8 mouse cellular contexts compared by ENCODE assay signal in genomic region chr6:71708528-71708927, GRCm38 (mm10). TPM values are rescaled to one million over a fixed set of nuclear protein-coding genes. Genes with fewer than 3 reads are reported as not detected.
DNase-seq lines count a peak whose midpoint lies in the region; ATAC-seq lines count a peak whose summit lies in the region.

No protein-coding gene starts in this region.

- no peaks in the 10 kb centered on the region for H3K9me3 ChIP-seq in kidney, embryonic 15.5 days (replicated peaks)
- 0 out of 2 replicates have a peak, but pooled peaks cover 3% of the 10 kb centered on the region for H3K9me3 ChIP-seq in hindbrain, embryonic 10.5 days
- no peaks in the 10 kb centered on the region for H3K9me3 ChIP-seq in midbrain, embryonic 12.5 days

- H3K4me2 ChIP-seq in kidney, embryonic 15.5 days = peak overlapping the region; percentile 98
- H3K4me2 ChIP-seq in midbrain, embryonic 12.5 days (replicated peaks) = peak overlapping the region; percentile 79

- peak overlapping the region; percentile 55 for H3K9ac ChIP-seq in kidney, embryonic 15.5 days
- peak overlapping the region; percentile 80 for H3K9ac ChIP-seq in midbrain, embryonic 12.5 days (replicated peaks)

- peaks cover 16% of the 10 kb centered on the region for H3K4me1 ChIP-seq in kidney, embryonic 15.5 days
- H3K4me1 ChIP-seq in brown adipose tissue, adult 24 weeks (ENCODE audit: control insufficient read depth, insufficient read depth, insufficient read length, low read length) = no peaks in the 10 kb centered on the region
- H3K4me1 ChIP-seq in hindbrain, embryonic 10.5 days (replicated peaks) = peaks cover 21% of the 10 kb centered on the region
- peaks cover 8% of the 10 kb centered on the region; the same call in 1 of the 2 replicates for H3K4me1 ChIP-seq in midbrain, embryonic 12.5 days

- H3K27me3 ChIP-seq in kidney, embryonic 15.5 days = peaks cover 25% of the 10 kb centered on the region
- peaks cover 36% of the 10 kb centered on the region for H3K27me3 ChIP-seq in hindbrain, embryonic 10.5 days (ENCODE audit: insufficient read depth, poor library complexity, severe bottlenecking)
- peaks cover 24% of the 10 kb centered on the region; the same call in 1 of the 2 replicates for H3K27me3 ChIP-seq in midbrain, embryonic 12.5 days

- H3K27ac ChIP-seq in kidney, embryonic 15.5 days = no peak overlapping the region
- H3K27ac ChIP-seq in brown adipose tissue, adult 24 weeks (replicated peaks; ENCODE audit: low read depth, low read length) = no peak overlapping the region
- H3K27ac ChIP-seq in hindbrain, embryonic 10.5 days = peak overlapping the region; percentile 90
- H3K27ac ChIP-seq in midbrain, embryonic 12.5 days (replicated peaks) = peak overlapping the region; percentile 90

- H3K4me3 ChIP-seq in kidney, embryonic 15.5 days (replicated peaks) = peak overlapping the region; percentile 68
- peak overlapping the region; percentile 64; the same call in 1 of the 2 replicates for H3K4me3 ChIP-seq in brown adipose tissue, adult 24 weeks (ENCODE audit: insufficient read depth, low read depth, low read length)
- peak overlapping the region; percentile 87 for H3K4me3 ChIP-seq in hindbrain, embryonic 10.5 days
- peak overlapping the region; percentile 68 for H3K4me3 ChIP-seq in midbrain, embryonic 12.5 days

- no peaks in the 10 kb centered on the region for H3K36me3 ChIP-seq in kidney, embryonic 15.5 days
- 0 out of 2 replicates have a peak, but pooled peaks cover 7% of the 10 kb centered on the region for H3K36me3 ChIP-seq in hindbrain, embryonic 10.5 days
- H3K36me3 ChIP-seq in midbrain, embryonic 12.5 days = no peaks in the 10 kb centered on the region

- DNase-seq in kidney, adult 9 months = no peak
- no peak for DNase-seq in hindbrain, embryonic 10.5 days (ENCODE audit: low spot score)
- no peak for DNase-seq in kidney, postnatal 4 days

- ATAC-seq in kidney, embryonic 15.5 days (replicated peaks; ENCODE audit: low FRiP score) = no peak
- peak; percentile 8; the same call in 1 of the 2 replicates for ATAC-seq in midbrain, embryonic 12.5 days (ENCODE audit: low FRiP score, low read depth)
- no peak for ATAC-seq in granulocyte monocyte progenitor cell, adult 5-6 weeks (replicated peaks; ENCODE audit: poor library complexity, severe bottlenecking)
- ATAC-seq in megakaryocyte-erythroid progenitor cell, adult 5-6 weeks (replicated peaks; ENCODE audit: low FRiP score, low TSS enrichment, poor library complexity, severe bottlenecking) = no peak

- WGBS in kidney, embryonic 15.5 days = 7% methylated on average over 3 of the region's 3 CpGs
- WGBS in hindbrain, embryonic 10.5 days = 2% methylated on average over 3 of the region's 3 CpGs
- WGBS in midbrain, embryonic 12.5 days = 2% methylated on average over 3 of the region's 3 CpGs

RNA-seq across cellular contexts. Expression of gene Reep1, which starts 1.2 kb away (rescaled TPM):
- polyA plus RNA-seq in kidney, embryonic 15.5 days (2015; fragmentation: Nextera tagmentation; extraction: Ambion mirVana) = 13.2 and 15.0 TPM in 2 replicates
- 0.79 and 1.4 TPM in 2 replicates for polyA plus RNA-seq in brown adipose tissue, adult 24 weeks (2012; ENCODE audit: insufficient read depth, insufficient read length, missing spikeins)
- polyA plus RNA-seq in hindbrain, embryonic 10.5 days (2016; fragmentation: Nextera tagmentation; extraction: Ambion mirVana) = 34.4 and 57.3 TPM in 2 replicates
- polyA plus RNA-seq in midbrain, embryonic 12.5 days (2016; fragmentation: Nextera tagmentation; extraction: Ambion mirVana) = 86.3 and 97.4 TPM in 2 replicates
- 2.4 and 2.6 TPM in 2 replicates for total RNA-seq in granulocyte monocyte progenitor cell, adult 5-6 weeks (2014; fragmentation: Nextera tagmentation)
- 0.60 and 2.0 TPM in 2 replicates for total RNA-seq in granulocyte monocyte progenitor cell, adult 5-6 weeks (2017)
- not detected in 2 replicates for total RNA-seq in megakaryocyte-erythroid progenitor cell, adult 5-6 weeks (2014; fragmentation: Nextera tagmentation)
- total RNA-seq in megakaryocyte-erythroid progenitor cell, adult 5-6 weeks (2017) = 0.34 TPM in 1 of 2 replicates, not detected in the other

Comparison
In these comparisons a context has a peak if more than half of its experiments do, and no peak if none do; other contexts are left out.
1. H3K27ac ChIP-seq: peak in hindbrain, embryonic 10.5 days (single experiment) and midbrain, embryonic 12.5 days (single experiment); none in kidney, embryonic 15.5 days (single experiment) and brown adipose tissue, adult 24 weeks (single experiment).
2. Peak in every context shown above with its lines, with median percentiles within 50 percentile points of each other: H3K4me3 ChIP-seq.